Mouse (Mus musculus) spleen, adult 2 months (tissue): Measurements from ENCODE around the gene Plcb1. TPM values are rescaled to one million over a fixed set of nuclear protein-coding genes. Genes with fewer than 3 reads are reported as not detected.

Source experiments
- DNase-seq, 2 experiments: peaks; one replicate each; pipeline versions ENCODE4 v3.0.0 to v3.0.0-alpha.2; 2012 to 2021; ENCODE audit warnings: low spot score in 2 of 2, low read depth in 1 of 2
- H3K27ac ChIP-seq: fragments of 200-500 bp; 2 replicates; pipeline ENCODE4 v1.5.1; 2012; ENCODE audit warnings: low read length, inconsistent platforms; ENCODE audit not compliant: insufficient read depth
- H3K27me3 ChIP-seq: fragments of 200-500 bp; 2 replicates; pipeline ENCODE4 v1.6.1; 2012; ENCODE audit warnings: mild to moderate bottlenecking, moderate library complexity, low read length, inconsistent platforms; ENCODE audit not compliant: control insufficient read depth, insufficient read depth
- H3K36me3 ChIP-seq: fragments of 200-500 bp; 2 replicates; pipeline ENCODE4 v1.6.1; 2012; ENCODE audit warnings: mild to moderate bottlenecking, low read length, inconsistent platforms; ENCODE audit not compliant: control insufficient read depth, insufficient read depth
- H3K4me1 ChIP-seq: fragments of 200-500 bp; 2 replicates; pipeline ENCODE4 v1.6.1; 2011; ENCODE audit warnings: inconsistent platforms; ENCODE audit not compliant: control insufficient read depth, insufficient read depth, insufficient read length
- H3K4me3 ChIP-seq: fragments of 200-500 bp; 2 replicates; pipeline ENCODE4 v1.5.1; 2011; ENCODE audit warnings: mild to moderate bottlenecking, inconsistent platforms; ENCODE audit not compliant: insufficient read depth, insufficient read length; ENCODE audit errors: extremely low read depth
- CTCF ChIP-seq: fragments of 200-500 bp; IDR thresholded peaks from 2 replicates; pipeline ENCODE4 v1.5.1; 2011; ENCODE audit warnings: mild to moderate bottlenecking, inconsistent platforms; ENCODE audit not compliant: insufficient read depth, insufficient read length, insufficient replicate concordance; ENCODE audit errors: extremely low read depth
- POLR2A ChIP-seq: fragments of 200-500 bp; IDR thresholded peaks from 2 replicates; pipeline ENCODE4 v1.6.1; 2011; ENCODE audit warnings: low read depth, low read length, inconsistent platforms
- WGBS: fragments of 180-500 bp; shearing (Covaris S2); methylation state at CpG from one replicate; pipeline ENCODE4 v1.1.7; 2018; 5-methylcytosine and 5-hydroxymethylcytosine counted together
- polyA plus RNA-seq: library from polyadenylated mRNA; depleted of rRNA; stranded (reverse); fragments of >200 nt; gene quantifications from 2 replicates; pipeline ENCODE4 v1.2.3, GENCODE M21; 2012

Gene Plcb1
- polyA plus RNA-seq, 1 experiment = 0.22 TPM

DNA sequence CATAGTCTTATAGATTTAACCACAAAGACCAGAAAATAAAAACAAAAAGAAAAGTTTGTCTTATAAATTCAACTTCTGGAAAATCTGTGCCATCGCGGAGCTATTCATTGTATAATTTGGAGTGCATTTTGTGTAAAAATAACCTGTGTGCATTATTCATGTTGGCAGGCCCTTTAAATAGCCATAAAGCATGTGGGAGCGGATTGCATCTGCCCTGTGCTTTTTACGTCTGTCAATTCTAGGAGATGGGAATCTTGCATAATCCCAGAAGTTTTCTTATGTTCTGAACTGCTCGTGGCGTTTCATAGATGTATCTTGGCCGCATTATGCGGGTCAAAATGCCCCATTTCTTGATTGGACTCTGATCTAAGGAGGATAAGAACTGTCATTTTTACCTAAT lies 224.5 kb downstream of the Plcb1 start:
- Histone ChIP-seq H3K4me1 (no peaks in the 10 kb centered on the region), H3K36me3 (no peaks in the 10 kb centered on the region), H3K27ac (no peak overlapping the region), H3K27me3 (no peaks in the 10 kb centered on the region), H3K4me3 (no peak overlapping the region)
- TF ChIP-seq POLR2A (no peak), CTCF (no peak)
- 88% methylated on average over 8 of the region's 8 CpGs for WGBS
- no peak for DNase-seq

- H3K4me1 ChIP-seq = no peaks in the 10 kb centered on the region
- H3K36me3 ChIP-seq = no peaks in the 10 kb centered on the region
- no peak overlapping the region for H3K4me3 ChIP-seq
- WGBS = 63% methylated on average over 6 of the region's 6 CpGs
- no peak for DNase-seq
- TF ChIP-seq POLR2A = no peak
- no peak for TF ChIP-seq CTCF
- H3K27ac ChIP-seq = no peak overlapping the region
- no peaks in the 10 kb centered on the region for H3K27me3 ChIP-seq
Measured at GRCm38 (mm10) chr2:135015501-135015900, 229.6 kb downstream of the Plcb1 start.

GRCm38 (mm10) chr2:135018275-135018674 lies 232.4 kb downstream of the Plcb1 start:
- no peaks in the 10 kb centered on the region for H3K4me1 ChIP-seq
- 76% methylated on average over 1 of the region's 1 CpGs for WGBS
- H3K4me3 ChIP-seq = no peak overlapping the region
- DNase-seq = no peak
- H3K36me3 ChIP-seq = no peaks in the 10 kb centered on the region
- no peak for TF ChIP-seq CTCF
- no peak for TF ChIP-seq POLR2A
- H3K27me3 ChIP-seq = no peaks in the 10 kb centered on the region
- H3K27ac ChIP-seq = no peak overlapping the region

GRCm38 (mm10) chr2:135018708-135019107 lies 232.8 kb downstream of the Plcb1 start:
- Histone ChIP-seq H3K4me1 (no peaks in the 10 kb centered on the region), H3K36me3 (no peaks in the 10 kb centered on the region), H3K27me3 (no peaks in the 10 kb centered on the region), H3K27ac (no peak overlapping the region), H3K4me3 (no peak overlapping the region)
- DNase-seq = no peak
- no peak for TF ChIP-seq POLR2A
- no peak for TF ChIP-seq CTCF
- WGBS = 82% methylated on average over 2 of the region's 2 CpGs

- H3K4me1 ChIP-seq = no peaks in the 10 kb centered on the region
- no peaks in the 10 kb centered on the region for H3K27me3 ChIP-seq
- no peak for DNase-seq
- no peaks in the 10 kb centered on the region for H3K36me3 ChIP-seq
- TF ChIP-seq POLR2A (no peak), CTCF (no peak)
- no peak overlapping the region for H3K4me3 ChIP-seq
- 89% methylated on average over 1 of the region's 1 CpGs for WGBS
- no peak overlapping the region for H3K27ac ChIP-seq
Measured at GRCm38 (mm10) chr2:135019588-135019987, 233.7 kb downstream of the Plcb1 start.

GRCm38 (mm10) chr2:135029288-135029687 lies 243.4 kb downstream of the Plcb1 start:
- H3K4me3 ChIP-seq = no peak overlapping the region
- no peak for DNase-seq
- WGBS = 87% methylated on average over 5 of the region's 5 CpGs

GRCm38 (mm10) chr2:135029700-135030099 lies 243.8 kb downstream of the Plcb1 start:
- WGBS = 82% methylated on average over 6 of the region's 6 CpGs
- Histone ChIP-seq H3K4me3 (no peak overlapping the region), H3K27ac (no peak overlapping the region), H3K4me1 (no peaks in the 10 kb centered on the region), H3K27me3 (no peaks in the 10 kb centered on the region), H3K36me3 (no peaks in the 10 kb centered on the region)
- TF ChIP-seq POLR2A = no peak
- TF ChIP-seq CTCF = no peak
- DNase-seq = no peak

More at GRCm38 (mm10) chr2:135029288-135029687, 243.4 kb downstream of the Plcb1 start:
- Histone ChIP-seq H3K36me3 (no peaks in the 10 kb centered on the region), H3K4me1 (no peaks in the 10 kb centered on the region), H3K27ac (no peak overlapping the region), H3K27me3 (no peaks in the 10 kb centered on the region)
- TF ChIP-seq POLR2A = no peak

GRCm38 (mm10) chr2:135035640-135036260 lies 249.9 kb downstream of the Plcb1 start:
- no peak for DNase-seq
- H3K36me3 ChIP-seq = no peaks in the 10 kb centered on the region
- 3% methylated on average over 4 of the region's 4 CpGs for WGBS
- TF ChIP-seq CTCF = no peak
- no peak for TF ChIP-seq POLR2A
- H3K4me3 ChIP-seq = no peak overlapping the region
- no peaks in the 10 kb centered on the region for H3K27me3 ChIP-seq
- H3K4me1 ChIP-seq = no peaks in the 10 kb centered on the region
- H3K27ac ChIP-seq = no peak overlapping the region
